Mouse (Mus musculus): ENCODE data around the gene Gm20498. TPM values are rescaled to one million over a fixed set of nuclear protein-coding genes. Genes with fewer than 3 reads are reported as not detected.

Gene Gm20498
- polyA plus RNA-seq, 1 experiment from 2014 or later = 37.7 TPM

GRCm38 (mm10) chr12:81331937-81332874 is 200.5 kb downstream of the Gm20498 start:
- Histone ChIP-seq H3K4me2 (peak overlapping the region; percentile 90), H3K9me3 (no peaks in the 10 kb centered on the region), H3K36me3 (no peaks in the 10 kb centered on the region), H3K9ac (peak overlapping the region; percentile 95), H3K27ac (peak overlapping the region; percentile 94), H3K4me3 (peak overlapping the region; percentile 72), H3K4me1 (replicated peaks) (peaks cover 23% of the 10 kb centered on the region), H3K27me3 (peaks cover 16% of the 10 kb centered on the region)
- WGBS = 1% methylated on average over 39 of the region's 54 CpGs
- ATAC-seq (ENCODE audit: low FRiP score) = peak; percentile 84

- H3K9ac ChIP-seq = peak overlapping the region; percentile 67
- ATAC-seq (ENCODE audit: low FRiP score) = 0 out of 2 replicates have a peak, but pooled peaks have one; percentile 3
- 43% methylated on average over 5 of the region's 5 CpGs for WGBS
These were observed 201.6 kb downstream of the Gm20498 start for GRCm38 (mm10) chr12:81331046-81331638.

GRCm38 (mm10) chr12:81324991-81325390 is 207.7 kb downstream of the Gm20498 start:
- no peak overlapping the region for H3K4me2 ChIP-seq
- H3K4me3 ChIP-seq = no peak overlapping the region
- H3K4me1 ChIP-seq (replicated peaks) = peaks cover 8% of the 10 kb centered on the region
- H3K27me3 ChIP-seq = no peaks in the 10 kb centered on the region
- no peaks in the 10 kb centered on the region for H3K36me3 ChIP-seq
- no peak overlapping the region for H3K9ac ChIP-seq
- ATAC-seq (ENCODE audit: low FRiP score) = no peak
- 86% methylated on average over 3 of the region's 3 CpGs for WGBS
- no peak overlapping the region for H3K27ac ChIP-seq
- H3K9me3 ChIP-seq = no peaks in the 10 kb centered on the region

More at GRCm38 (mm10) chr12:81331046-81331638, 201.6 kb downstream of the Gm20498 start:
- H3K36me3 ChIP-seq = no peaks in the 10 kb centered on the region
- peak overlapping the region; percentile 72 for H3K4me3 ChIP-seq
- H3K4me2 ChIP-seq = peak overlapping the region; percentile 90
- peak overlapping the region; percentile 94 for H3K27ac ChIP-seq
- H3K27me3 ChIP-seq = peaks cover 16% of the 10 kb centered on the region
- H3K4me1 ChIP-seq (replicated peaks) = peaks cover 23% of the 10 kb centered on the region
- H3K9me3 ChIP-seq = no peaks in the 10 kb centered on the region

- Histone ChIP-seq H3K9ac (no peak overlapping the region), H3K4me2 (no peak overlapping the region), H3K27me3 (no peaks in the 10 kb centered on the region), H3K4me1 (replicated peaks) (peaks cover 8% of the 10 kb centered on the region), H3K9me3 (no peaks in the 10 kb centered on the region), H3K4me3 (no peak overlapping the region), H3K36me3 (no peaks in the 10 kb centered on the region), H3K27ac (no peak overlapping the region)
- ATAC-seq (ENCODE audit: low FRiP score) = no peak
- WGBS = 90% methylated on average over 3 of the region's 3 CpGs
These were observed 208.6 kb downstream of the Gm20498 start for GRCm38 (mm10) chr12:81324116-81324515.

DNA sequence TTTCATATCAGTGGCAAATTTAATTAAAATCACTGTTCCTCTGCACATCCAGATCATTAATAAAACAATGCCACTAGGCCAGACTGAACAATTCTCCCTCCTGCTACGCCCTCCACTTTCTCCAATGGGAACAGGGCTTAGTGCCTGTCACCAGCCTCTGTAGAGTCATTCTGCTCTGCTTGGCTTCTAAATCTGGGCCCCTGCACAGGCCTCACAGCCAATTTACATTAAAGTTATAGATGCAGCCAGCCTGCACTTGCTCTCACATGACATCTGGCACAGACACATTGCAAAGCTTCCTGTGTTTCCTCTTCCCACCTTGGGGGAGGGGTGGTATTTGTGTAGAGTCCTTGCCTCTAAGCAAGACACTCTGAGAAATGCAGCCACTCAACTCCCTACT is 211.7 kb downstream of the Gm20498 start:
- H3K4me2 ChIP-seq = no peak overlapping the region
- H3K4me3 ChIP-seq = no peak overlapping the region
- no peaks in the 10 kb centered on the region for H3K9me3 ChIP-seq
- H3K27me3 ChIP-seq = no peaks in the 10 kb centered on the region
- 56% methylated on average over 1 of the region's 1 CpGs for WGBS
- H3K4me1 ChIP-seq (replicated peaks) = peaks cover 11% of the 10 kb centered on the region
- H3K27ac ChIP-seq = peak overlapping the region; percentile 35; the same call in 1 of the 2 replicates
- H3K36me3 ChIP-seq = no peaks in the 10 kb centered on the region
- H3K9ac ChIP-seq = no peak overlapping the region
- ATAC-seq (ENCODE audit: low FRiP score) = no peak

- Histone ChIP-seq H3K9ac (no peak overlapping the region), H3K27me3 (no peaks in the 10 kb centered on the region), H3K36me3 (peaks cover 22% of the 10 kb centered on the region), H3K4me1 (replicated peaks) (peaks cover 11% of the 10 kb centered on the region), H3K4me2 (no peak overlapping the region), H3K27ac (no peak overlapping the region), H3K9me3 (no peaks in the 10 kb centered on the region; the same call in 1 of the 2 replicates), H3K4me3 (no peak overlapping the region)
- WGBS = 11% methylated on average over 2 of the region's 2 CpGs
- no peak for ATAC-seq (ENCODE audit: low FRiP score)
These were observed 214.9 kb downstream of the Gm20498 start for GRCm38 (mm10) chr12:81317811-81318210.

- no peaks in the 10 kb centered on the region for H3K27me3 ChIP-seq
- peaks cover 22% of the 10 kb centered on the region for H3K36me3 ChIP-seq
- 89% methylated on average over 5 of the region's 5 CpGs for WGBS
- H3K4me2 ChIP-seq = no peak overlapping the region
- ATAC-seq (ENCODE audit: low FRiP score) = no peak
- H3K9me3 ChIP-seq = no peaks in the 10 kb centered on the region; the same call in 1 of the 2 replicates
- H3K27ac ChIP-seq = no peak overlapping the region
- no peak overlapping the region for H3K9ac ChIP-seq
- H3K4me1 ChIP-seq (replicated peaks) = peaks cover 6% of the 10 kb centered on the region
- H3K4me3 ChIP-seq = no peak overlapping the region
These were observed 216.8 kb downstream of the Gm20498 start for GRCm38 (mm10) chr12:81315953-81316352.

Other genes starting within 250 kb of the Gm20498 start
- 4.9 and 5.2 TPM in 2 replicates for gene Slc8a3, start 199.7 kb downstream of the Gm20498 start, polyA plus RNA-seq (2015; fragmentation: Nextera tagmentation; extraction: Ambion mirVana)
- 0.34 and 0.48 TPM in 2 replicates for gene Gm4787, start 153.4 kb downstream of the Gm20498 start, polyA plus RNA-seq (2015; fragmentation: Nextera tagmentation; extraction: Ambion mirVana)
- gene Adam4, start 111.0 kb downstream of the Gm20498 start, polyA plus RNA-seq (2015; fragmentation: Nextera tagmentation; extraction: Ambion mirVana) = 0.50 and 0.61 TPM in 2 replicates
- 135 and 142 TPM in 2 replicates for gene Cox16, start 47.8 kb downstream of the Gm20498 start, polyA plus RNA-seq (2015; fragmentation: Nextera tagmentation; extraction: Ambion mirVana)
- 37.5 and 39.7 TPM in 2 replicates for gene Synj2bp, start within 50 bp of the Gm20498 start, polyA plus RNA-seq (2015; fragmentation: Nextera tagmentation; extraction: Ambion mirVana)
- gene Adam21, start 35.6 kb upstream of the Gm20498 start, polyA plus RNA-seq (2015; fragmentation: Nextera tagmentation; extraction: Ambion mirVana) = 0.93 and 1.00 TPM in 2 replicates
- gene Med6, start 62.1 kb upstream of the Gm20498 start, polyA plus RNA-seq (2015; fragmentation: Nextera tagmentation; extraction: Ambion mirVana) = 50.1 and 51.9 TPM in 2 replicates
- gene Ttc9, start 98.3 kb upstream of the Gm20498 start, polyA plus RNA-seq (2015; fragmentation: Nextera tagmentation; extraction: Ambion mirVana) = 8.7 and 9.6 TPM in 2 replicates
- 8.8 TPM in 2 replicates for gene Map3k9, start 248.3 kb upstream of the Gm20498 start, polyA plus RNA-seq (2015; fragmentation: Nextera tagmentation; extraction: Ambion mirVana)